Mouse (Mus musculus): ENCODE measurements around the gene Oas3.
A peak's percentile ranks its signal among the peaks of the same experiment; 100 is the strongest.

Gene Oas3

DNA sequence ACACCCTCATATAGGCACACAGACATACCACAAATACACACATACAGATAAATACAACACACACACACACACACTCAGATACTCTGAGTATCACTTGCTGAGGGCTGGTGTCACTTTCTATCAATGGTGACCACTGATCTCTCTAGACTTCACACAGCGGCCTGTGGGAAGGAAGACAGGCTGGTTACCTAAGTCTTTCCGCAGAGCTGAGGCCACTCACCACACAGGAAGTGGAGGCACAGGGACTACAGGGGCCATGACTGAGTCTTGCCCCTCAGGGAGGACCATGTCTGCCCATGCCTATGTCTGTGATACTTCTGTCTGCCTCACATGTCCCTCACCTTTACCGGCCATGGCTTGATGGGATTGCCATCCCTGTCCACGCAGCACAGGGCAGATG is 23.2 kb downstream of the Oas3 start:
- DNase-seq (ENCODE audit: inconsistent age in 2 of 2, low spot score in 1 of 2), result no peak

DNA sequence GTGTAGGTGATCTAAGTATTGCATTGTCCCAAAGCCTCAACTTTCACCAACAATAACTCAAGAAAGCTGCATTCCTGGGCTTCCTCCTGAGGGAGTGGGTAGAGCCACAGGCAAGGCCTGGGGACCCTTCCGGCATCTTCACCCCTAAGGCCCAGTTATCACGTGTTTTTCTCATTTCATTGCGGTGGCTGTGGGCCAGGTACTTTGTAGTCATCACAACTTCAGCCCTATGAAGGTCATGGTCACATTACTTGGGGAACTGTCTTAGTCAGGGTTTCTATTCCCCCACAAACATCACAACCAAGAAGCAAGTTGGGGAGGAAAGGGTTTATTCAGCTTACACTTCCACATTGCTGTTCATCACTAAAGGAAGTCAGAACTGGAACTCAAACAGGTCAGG is 24.7 kb downstream of the Oas3 start:
- peak; percentile 38 to 66 for DNase-seq (ENCODE audit: inconsistent age in 2 of 2, low spot score in 1 of 2)

DNA sequence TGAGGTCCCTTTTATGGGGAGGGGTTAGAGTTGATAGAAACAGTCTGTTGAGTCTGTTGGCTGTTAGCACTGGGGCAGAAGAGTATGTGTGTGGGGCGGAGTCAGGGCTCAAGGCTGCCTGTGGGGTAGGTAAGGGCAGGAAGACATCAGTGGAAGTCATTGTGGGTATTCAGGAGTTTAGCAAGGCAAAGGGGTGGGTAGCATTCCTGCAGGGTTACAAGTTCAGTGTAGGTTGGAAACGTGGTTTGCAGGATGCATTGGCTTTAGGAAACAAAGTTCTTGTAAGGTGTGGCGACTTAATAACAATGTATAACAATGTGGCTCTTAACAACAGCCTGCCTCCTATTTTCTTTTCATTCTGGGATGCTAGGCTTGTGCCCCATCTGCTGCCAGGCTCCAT is 26.3 kb downstream of the Oas3 start:
- DNase-seq (ENCODE audit: inconsistent age in 2 of 2, low spot score in 1 of 2), result no peak

DNA sequence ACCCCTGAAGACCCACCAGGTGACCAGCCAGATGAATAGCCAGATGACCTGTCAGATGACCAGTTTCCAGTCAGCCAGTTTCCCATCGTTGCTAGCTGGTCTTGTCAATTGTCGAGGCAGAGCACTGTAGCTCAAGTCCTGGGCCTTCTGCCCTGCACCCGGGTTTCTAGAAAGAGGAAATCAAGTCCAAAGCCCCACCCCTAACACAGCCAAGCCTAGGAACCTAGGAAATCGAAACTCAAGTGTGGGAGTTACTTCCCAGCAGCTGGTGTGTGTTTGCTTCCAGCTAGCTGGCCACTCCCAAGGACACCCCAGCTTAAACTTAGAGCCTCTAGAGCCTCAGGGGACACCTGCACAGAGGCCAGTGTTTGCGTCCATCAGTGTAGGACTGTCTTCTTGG is 27.8 kb downstream of the Oas3 start, which contains the start of gene Oas2:
Oas2 (minus strand) TSS at position 166 of the 400 bp plus-strand sequence.
- peak in 1 of 2 experiments; percentile 32 for DNase-seq (ENCODE audit: inconsistent age in 2 of 2, low spot score in 1 of 2)

DNA sequence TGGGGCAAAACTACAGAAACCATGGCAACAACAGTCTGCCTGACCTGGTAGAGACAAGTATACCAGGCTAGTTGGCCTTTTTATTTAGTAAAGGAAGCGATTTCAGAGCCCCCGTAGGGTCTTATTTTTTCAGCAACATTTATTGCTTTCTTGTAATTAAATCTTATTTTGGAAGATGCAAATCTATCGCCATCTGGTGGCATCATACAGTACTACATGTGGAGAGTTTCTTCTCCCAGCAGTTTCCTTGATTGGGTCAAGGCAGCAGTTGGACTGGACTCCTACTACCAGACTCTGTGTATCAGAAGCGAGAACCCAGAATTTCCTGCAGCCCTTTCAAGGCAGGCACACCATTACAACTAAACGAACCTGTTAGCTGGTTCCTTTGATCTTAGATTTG is 31.0 kb downstream of the Oas3 start:
- peak; percentile 13 to 85 for DNase-seq (ENCODE audit: inconsistent age in 2 of 2, low spot score in 1 of 2)

DNA sequence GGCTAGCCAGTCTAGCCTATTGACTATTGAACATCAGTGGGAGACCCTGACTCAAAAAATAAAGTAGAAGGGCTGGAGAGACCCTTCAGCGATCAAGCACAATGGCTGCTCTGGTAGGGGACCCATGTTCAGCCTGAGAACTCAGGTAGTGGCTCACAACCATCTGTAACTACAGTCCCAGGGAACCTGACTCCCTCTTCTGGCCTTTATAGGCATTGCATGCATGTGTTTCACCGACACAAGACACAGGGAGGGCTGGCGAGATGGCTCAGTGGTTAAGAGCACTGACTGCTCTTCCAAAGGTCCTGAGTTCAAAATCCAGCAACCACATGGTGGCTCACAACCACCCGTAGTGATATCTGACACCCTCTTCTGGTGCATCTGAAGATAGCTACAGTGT is 35.3 kb downstream of the Oas3 start:
- DNase-seq (ENCODE audit: inconsistent age in 2 of 2, low spot score in 1 of 2), result peak in 1 of 2 experiments; percentile 75

DNA sequence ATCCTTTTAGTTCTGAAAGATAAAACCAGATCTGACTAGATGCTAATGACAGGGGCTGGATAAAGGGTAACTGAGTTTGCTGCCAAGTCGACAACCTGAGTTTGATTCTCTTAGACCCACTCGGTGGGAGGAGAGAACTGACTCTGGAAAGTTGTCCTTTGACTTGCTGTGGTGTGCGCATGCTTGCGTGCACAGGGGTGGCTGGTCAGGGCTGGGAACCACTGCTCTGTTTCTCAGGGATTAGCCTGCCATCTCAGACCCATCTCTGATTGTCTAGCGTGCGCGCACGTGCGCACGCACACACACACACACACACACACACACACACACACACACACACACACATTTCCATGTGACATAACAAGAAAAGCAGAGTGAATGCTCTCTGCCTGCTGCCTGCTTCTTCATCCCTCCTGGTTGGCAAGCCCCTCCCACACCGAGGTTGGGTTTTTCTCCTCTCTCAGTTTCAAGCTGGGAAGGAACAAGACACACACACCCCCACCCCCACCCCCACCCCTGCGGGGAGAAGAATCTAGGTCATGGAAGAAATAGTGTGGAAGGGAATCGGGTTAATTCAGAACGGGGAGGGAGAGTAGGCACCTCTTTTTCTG is 43.0 kb downstream of the Oas3 start:
- no peak for DNase-seq (ENCODE audit: inconsistent age in 2 of 2, low spot score in 1 of 2)

DNA sequence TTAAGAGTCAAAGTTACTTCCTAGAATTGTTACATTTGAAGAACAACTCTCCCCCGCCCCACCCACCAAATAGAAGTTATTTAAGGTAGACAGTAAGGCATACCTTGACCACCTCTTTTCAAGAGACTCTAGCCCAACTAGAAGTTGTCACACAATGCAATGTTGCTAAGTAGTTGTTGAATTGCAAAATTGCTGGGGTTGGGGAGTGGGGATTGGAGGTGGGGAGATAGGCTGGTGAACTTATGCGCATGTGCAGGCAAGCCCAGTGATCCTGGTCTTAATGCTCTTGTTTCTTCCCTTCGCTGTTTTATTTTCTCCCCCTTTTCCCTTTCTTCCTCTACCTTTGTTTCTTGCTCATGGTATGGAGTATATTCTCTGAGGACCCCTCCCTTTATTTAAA is 43.8 kb downstream of the Oas3 start:
- no peak for DNase-seq (ENCODE audit: inconsistent age in 2 of 2, low spot score in 1 of 2)

DNA sequence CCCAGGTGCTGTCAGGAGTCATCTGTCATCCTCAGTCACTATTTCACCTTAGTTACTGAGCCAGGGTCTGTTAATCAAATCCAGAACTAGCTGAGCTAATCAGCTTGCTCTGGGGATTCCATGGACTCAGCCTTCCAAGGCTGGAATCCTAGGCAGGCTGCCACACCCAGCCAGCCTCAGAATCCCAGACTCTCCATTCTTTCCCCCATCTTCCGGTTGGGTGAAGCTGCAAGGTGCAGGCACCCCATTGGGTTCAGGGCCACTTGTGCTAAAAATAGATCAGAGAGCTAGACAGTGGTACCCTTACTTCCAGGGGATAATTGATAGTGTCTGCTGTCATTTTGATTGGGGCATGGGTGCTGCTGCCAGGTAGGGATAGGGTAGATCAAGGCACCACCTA is 44.7 kb downstream of the Oas3 start:
- no peak for DNase-seq (ENCODE audit: inconsistent age in 2 of 2, low spot score in 1 of 2)

DNA sequence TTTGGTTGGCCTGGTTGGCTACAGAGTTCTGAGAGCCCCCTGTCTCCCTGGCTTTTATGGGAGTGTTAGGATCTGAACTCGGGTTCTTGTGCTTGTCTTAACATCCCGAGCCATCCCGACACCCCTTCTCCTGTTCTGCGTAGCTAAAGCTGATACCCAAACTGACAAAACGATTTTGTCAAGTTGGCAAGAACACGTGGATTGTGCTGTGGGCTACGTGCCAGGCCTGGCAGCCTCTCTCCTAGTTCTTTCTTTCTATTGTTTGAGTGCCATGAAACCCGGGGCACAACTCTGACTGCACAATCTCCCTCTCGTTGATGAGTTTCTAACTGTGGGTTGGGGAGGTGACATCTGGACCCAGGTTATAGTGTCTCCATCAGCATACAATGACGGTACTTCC is 48.1 kb downstream of the Oas3 start:
- no peak for DNase-seq (ENCODE audit: inconsistent age in 2 of 2, low spot score in 1 of 2)

DNA sequence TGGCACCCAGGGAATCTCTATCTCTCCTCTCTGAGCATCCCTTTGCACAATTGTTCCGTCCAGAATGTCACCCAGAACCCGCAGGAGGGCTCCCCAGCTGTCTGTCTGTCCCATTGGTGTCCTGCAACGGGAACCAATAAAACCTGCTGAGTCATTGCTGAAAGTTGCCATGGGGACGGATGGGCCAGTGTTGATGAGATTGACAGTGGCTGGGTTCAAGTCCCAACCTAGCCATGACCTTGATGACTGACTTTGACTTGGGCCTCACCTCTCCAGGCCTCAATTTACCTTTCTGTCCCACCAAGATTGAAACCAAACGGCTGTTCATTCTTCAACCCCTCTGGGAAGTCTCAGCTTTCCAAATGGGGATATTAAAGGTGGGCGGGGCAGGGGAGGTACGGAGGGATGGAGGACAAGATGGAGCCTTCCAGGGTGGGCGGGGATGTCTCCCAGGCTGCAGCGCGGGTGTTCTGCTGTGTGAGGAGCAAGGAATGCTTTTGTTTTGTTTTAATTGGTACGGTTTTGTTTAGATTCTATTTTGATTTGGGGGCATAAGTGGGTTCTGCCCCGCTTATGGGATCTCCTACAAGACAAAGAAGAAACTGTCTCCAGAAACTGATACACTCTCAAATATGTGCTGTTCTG is 51.5 kb downstream of the Oas3 start:
- no peak for DNase-seq (ENCODE audit: inconsistent age in 2 of 2, low spot score in 1 of 2)

DNA sequence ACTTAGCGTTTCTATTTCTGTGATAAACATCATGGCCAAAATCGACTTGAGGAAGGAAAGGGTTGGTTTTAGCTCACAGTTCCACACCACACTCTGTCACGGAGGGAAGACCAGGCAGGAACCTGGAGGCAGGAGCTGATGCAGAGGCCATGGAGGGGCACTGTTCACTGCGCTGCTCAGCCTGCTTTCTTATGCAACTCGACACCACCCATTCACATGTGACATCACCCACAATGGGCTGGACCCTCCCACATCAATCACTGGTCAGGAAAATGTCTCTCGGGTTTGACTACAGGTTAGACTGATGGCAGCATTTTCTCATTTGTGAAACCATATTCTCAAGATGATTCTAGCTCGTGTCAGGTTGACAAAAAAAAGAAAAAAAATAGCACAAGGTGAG is 56.5 kb downstream of the Oas3 start:
- DNase-seq (ENCODE audit: inconsistent age in 2 of 2, low spot score in 1 of 2), result no peak

DNA sequence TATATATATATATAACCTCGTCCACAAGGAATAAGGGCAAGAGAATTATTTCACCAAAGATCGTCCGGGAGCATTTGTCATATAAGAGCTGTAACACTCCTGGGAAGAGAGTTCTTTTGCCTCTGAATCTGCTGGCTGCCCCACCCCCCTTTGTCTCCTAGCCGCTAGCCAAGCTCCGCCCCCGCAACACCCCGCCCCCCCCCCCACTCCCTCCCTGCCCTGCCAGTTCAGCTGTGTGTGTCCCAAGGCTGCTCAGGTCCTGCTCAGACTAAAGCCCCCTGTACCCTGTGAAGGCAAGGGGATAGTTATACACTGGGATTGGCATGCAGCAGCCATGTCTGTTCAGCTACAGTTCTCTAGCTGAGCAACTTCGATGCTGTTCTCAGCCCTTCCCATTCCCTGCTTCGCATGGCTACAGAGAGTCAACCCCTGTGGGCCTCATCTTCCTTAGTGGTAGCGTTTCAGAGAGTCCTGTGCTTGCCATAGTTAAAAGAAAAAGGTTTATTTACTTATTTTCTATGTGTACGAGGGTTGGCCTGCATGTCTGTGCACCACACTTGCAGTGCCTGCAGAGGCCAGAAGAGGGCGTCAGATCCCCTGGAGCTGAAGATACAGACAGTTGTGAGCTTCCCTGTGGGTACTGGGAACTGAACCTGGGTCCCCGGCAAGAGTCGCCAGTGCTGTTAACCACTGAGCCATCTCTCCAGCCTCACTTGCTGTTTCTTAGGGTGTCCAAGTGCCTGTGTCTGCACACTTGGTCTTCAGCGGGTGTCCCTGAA is 58.7 kb downstream of the Oas3 start:
- DNase-seq (ENCODE audit: inconsistent age in 2 of 2, low spot score in 1 of 2), result no peak

DNA sequence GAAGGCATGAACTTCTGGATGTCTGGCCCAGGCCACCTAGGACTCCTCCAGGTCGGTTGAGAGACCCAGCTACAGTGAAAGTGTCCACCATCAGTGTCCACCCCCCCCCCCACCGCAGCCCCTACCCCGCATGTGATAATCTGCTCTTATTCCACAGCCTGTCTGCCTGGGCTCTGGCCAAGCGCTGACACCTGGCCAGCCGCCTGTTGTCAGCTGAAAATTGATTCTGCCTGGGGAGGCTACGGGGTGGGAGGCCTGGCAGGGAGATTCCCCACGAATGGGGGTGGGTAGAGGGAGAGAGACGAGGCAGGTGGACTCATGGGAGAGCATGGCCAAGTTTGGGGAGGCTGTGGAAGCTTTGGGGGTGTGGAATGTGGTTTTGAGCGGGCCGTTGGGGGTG is 60.3 kb downstream of the Oas3 start:
- DNase-seq (ENCODE audit: inconsistent age in 2 of 2, low spot score in 1 of 2), result no peak

DNA sequence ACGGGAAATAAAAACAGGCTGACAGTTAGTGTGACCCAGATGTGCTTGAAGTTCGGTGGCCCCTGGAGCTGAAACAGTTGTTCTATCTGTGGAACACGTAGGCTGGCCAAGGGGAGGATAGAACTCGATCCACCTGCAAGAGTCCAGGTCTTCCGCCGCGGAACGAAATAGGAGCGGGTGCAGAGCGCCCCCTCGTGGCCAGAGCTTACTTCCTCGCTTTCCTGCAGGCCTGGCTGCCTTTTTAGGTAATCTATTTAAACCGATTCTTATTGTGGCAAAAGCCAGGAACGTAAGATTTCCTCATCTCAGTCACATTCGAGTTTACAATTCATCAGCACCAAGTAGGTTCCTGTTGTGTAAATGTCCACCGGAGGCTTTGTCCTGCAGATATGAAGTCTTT is 63.1 kb downstream of the Oas3 start:
- DNase-seq (ENCODE audit: inconsistent age in 2 of 2, low spot score in 1 of 2), result peak; percentile 76 to 93

DNA sequence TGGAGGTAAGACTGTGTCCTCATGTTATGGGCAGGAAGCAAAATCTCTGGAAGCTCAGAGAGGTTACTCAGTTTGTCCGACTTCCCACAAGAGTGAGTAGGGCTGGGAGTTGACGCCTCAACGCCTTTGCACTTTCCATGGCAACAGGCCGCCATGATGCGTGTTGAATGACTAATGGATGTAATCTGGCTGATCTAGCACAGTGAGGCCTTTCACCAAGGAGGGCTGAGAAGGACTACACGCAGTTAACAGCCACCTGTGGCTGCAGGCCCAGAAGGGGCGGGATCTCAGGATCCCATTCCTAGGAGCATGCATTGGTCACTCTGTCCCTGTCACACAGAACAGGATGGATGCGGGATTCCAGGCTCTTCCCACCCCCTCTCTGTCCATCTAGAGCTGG is 64.7 kb downstream of the Oas3 start:
- DNase-seq (ENCODE audit: inconsistent age in 2 of 2, low spot score in 1 of 2), result no peak

DNA sequence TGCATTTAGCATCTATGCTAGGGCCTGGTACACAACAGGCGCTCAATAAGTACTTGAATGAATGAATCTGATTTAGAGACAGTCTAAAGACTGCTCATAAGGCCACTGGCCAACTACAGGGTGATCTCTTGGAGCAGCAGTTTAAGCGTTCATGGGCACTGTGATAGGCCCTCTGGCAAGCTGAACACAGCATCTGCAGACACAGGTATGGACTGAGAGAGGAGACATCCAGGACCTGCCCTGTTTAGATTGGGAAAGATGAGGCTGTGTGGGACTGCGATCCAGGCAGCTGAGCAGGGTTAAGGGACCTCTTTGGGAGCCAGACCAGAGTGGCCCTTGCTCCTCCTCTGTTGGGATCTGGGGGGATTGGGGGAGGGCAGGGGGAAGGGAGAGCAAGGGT is 65.6 kb downstream of the Oas3 start, which contains the start of gene Dtx1:
Dtx1 (minus strand) TSS at position 101 of the 400 bp plus-strand sequence.
- DNase-seq (ENCODE audit: inconsistent age in 2 of 2, low spot score in 1 of 2), result no peak

DNA sequence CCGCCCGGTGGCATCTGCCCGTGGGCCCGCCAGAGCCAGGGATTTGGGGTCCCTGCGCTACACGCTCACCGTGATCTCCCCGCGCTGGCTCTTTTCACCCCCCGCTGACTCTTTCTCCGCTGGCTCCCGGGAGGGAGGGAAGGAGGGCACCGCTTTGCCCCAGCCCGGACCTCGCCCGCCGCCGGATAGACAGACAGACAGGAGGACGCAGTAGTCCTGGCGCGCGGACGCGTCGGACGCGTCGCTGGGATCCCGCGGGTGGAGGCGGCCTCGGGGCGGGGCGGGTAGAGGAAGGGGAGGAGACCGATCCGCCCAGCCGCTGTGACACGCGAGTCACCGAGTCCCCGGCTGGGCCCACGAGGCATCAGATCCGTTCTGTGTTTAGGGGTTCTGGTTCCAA is 66.0 kb downstream of the Oas3 start:
- DNase-seq (ENCODE audit: inconsistent age in 2 of 2, low spot score in 1 of 2), result peak; percentile 76 to 89

DNA sequence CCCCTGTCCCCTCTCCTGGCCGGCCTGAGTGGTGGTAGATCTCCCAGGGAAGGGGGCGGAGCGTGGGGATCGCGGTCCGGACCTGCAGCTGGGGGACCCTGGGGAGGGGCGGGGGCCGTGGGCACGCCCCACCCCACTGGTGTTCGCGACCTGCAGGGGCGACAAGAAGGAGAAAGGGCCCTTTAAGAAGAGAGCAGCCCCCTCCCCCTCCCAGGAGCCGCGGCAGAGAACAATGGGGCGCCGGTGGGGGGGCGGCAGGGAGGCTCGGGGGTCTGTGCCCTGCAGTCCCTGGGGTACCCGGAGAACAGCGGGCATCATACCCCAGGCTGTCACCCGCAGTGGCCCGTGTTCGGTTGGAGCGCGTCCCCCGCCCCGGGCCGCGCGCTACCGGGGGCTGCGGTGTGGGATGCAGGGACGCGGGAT is 66.6 kb downstream of the Oas3 start:
- DNase-seq (ENCODE audit: inconsistent age in 2 of 2, low spot score in 1 of 2), result no peak

DNA sequence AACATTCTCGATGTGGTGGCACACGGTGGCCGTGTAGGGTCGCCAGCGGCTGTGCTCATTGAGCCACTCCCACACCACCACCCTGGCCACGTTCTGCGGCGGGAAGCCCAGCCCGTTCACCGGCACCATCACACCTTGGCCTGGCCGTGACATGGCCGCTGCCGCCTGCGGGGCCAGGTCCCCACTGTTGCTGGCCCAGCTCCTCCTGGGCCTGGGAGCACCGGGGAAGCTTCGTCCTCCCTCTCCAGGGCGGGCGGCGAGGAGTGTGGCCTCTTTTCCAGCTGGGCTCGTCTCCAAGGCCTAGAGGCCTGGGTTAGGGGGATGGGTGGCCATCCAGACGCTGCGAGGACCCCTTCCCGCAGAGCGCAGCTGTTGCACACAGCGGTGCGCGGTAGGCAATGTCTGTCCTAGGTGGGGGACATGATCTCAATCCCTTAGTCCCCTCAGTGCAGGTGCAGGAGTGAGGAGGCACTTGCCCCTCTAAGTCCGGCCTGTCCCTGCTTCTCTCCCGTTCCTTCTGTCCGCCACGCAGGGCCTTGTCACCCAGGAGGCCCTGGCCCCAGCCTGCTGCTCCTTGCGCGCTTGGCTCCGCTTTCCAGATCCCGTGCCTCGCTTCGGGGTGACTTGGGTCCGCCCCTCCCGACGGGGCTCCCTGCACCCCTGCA is 67.2 kb downstream of the Oas3 start:
- DNase-seq (ENCODE audit: inconsistent age in 2 of 2, low spot score in 1 of 2), result peak; percentile 49 to 80

DNA sequence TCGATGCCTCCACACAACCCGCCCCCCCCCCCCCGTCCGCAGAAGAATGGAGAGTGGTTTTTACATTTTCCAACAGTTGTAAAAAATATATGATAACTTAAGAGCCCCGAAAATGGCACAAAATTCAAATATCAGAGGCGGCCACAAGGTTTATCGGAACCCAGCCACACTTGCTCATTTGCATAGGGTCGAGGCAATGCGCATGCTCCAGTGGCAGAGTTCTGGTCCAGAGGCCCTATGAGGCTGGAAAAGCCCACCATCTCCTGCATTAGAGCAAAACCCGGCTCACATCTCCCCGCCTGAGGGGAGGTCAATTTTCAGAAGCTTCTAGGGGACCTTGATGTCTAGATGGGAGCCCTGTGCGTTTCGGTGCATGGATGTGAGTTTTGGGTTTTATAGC is 70.5 kb downstream of the Oas3 start:
- no peak for DNase-seq (ENCODE audit: inconsistent age in 2 of 2, low spot score in 1 of 2)

DNA sequence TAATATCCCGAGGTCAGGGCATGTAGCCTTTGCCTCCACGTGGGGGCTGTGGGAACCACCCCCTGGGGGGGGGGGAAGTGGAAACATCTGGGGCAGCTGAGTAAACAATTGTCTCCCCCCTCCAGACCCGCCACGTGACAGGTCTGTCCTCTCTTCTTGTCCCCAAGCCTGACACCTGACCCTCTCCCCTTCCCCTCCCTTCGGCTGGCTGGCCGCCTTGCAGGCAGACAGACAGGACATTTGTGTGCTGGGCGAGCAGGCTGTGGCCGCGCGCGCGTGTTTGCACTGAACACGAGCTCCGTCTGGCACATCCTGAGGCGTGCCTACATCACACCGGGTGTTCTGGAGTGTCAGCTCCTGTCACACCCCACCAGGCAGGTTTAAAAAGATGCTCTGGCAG is 70.9 kb downstream of the Oas3 start:
- no peak for DNase-seq (ENCODE audit: inconsistent age in 2 of 2, low spot score in 1 of 2)

Data from adrenal gland, adult (tissue).